Mouse (Mus musculus): ENCODE data around the gene Sh2b3.

DNA sequence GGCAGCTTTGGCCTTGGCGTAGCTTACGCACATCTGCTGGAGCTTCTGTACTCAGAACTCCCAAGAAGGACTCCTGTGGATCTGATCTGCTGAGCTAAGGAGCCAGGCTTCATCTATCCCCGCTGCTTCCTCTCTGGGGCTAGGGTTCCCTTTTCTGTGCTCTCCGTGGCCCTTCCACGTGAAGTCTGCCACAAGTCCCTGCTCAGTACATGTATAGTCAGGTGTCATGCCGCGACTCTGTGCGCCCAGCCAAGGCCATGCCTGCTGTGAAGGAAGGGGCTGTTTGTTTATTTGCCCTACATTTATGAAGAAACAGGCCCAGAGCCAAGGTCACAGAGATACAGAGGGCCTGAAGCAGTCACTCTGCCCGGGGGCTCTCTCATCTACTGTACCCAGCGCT lies 4.5 kb upstream of the Sh2b3 start:
- TF ChIP-seq CTCF (IDR thresholded peaks at IDR 0.05; ENCODE audit: extremely low read depth, insufficient read length, insufficient replicate concordance, low read depth, low read length), result no peak
- no peak for TF ChIP-seq POLR2A (IDR thresholded peaks at IDR 0.05; ENCODE audit: low read depth, low read length)

Data from small intestine, adult 2 months (tissue).